Mouse (Mus musculus): ENCODE data around the gene Gopc.

GRCm38 (mm10) chr10:52304574-52304973, 77.3 kb downstream of the Gopc start:
- TF ChIP-seq CTCF (conservative IDR thresholded peaks at IDR 0.05; ENCODE audit: low read length) (no peak), POU5F1 (IDR thresholded peaks at IDR 0.05; ENCODE audit: borderline replicate concordance, low read length) (no peak), NANOG (IDR thresholded peaks at IDR 0.05; ENCODE audit: borderline replicate concordance, low read length) (no peak)
